Mouse (Mus musculus): ENCODE results near the gene Cbx8.
A peak's percentile ranks its signal among the peaks of the same experiment; 100 is the strongest.

The Cbx8 gene

GRCm38 (mm10) chr11:119034635-119035034 lies 6.1 kb downstream of the Cbx8 start:
- no peak for DNase-seq (ENCODE audit: low spot score in 2 of 2)

- DNase-seq (ENCODE audit: low spot score in 2 of 2), result peak; percentile 64 to 78
Measured at GRCm38 (mm10) chr11:119033874-119034558, 6.8 kb downstream of the Cbx8 start.

GRCm38 (mm10) chr11:119026203-119026602 lies 14.6 kb downstream of the Cbx8 start:
- DNase-seq (ENCODE audit: low spot score in 2 of 2), result no peak

- no peak for DNase-seq (ENCODE audit: low spot score in 2 of 2)
Measured at GRCm38 (mm10) chr11:119024260-119024659, 16.5 kb downstream of the Cbx8 start.

- no peak for DNase-seq (ENCODE audit: low spot score in 2 of 2)
Measured at GRCm38 (mm10) chr11:119023616-119023980, 17.2 kb downstream of the Cbx8 start.

- peak; percentile 50 to 63 for DNase-seq (ENCODE audit: low spot score in 2 of 2)
Measured at GRCm38 (mm10) chr11:119022895-119023615, 17.7 kb downstream of the Cbx8 start, which contains the start of gene Cbx2. Gene Cbx2, plus strand, starts transcription at chr11:119022962.

- no peak for DNase-seq (ENCODE audit: low spot score in 2 of 2)
Measured at GRCm38 (mm10) chr11:119022068-119022894, 18.5 kb downstream of the Cbx8 start.

- no peak for DNase-seq (ENCODE audit: low spot score in 2 of 2)
Measured at GRCm38 (mm10) chr11:119021180-119021579, 19.6 kb downstream of the Cbx8 start.

GRCm38 (mm10) chr11:119017506-119017905 lies 23.3 kb downstream of the Cbx8 start:
- DNase-seq (ENCODE audit: low spot score in 2 of 2), result no peak

- DNase-seq (ENCODE audit: low spot score in 2 of 2), result no peak
Measured at GRCm38 (mm10) chr11:119014455-119014854, 26.3 kb downstream of the Cbx8 start.

GRCm38 (mm10) chr11:119007461-119008456 lies 33.0 kb downstream of the Cbx8 start:
- no peak for DNase-seq (ENCODE audit: low spot score in 2 of 2)

GRCm38 (mm10) chr11:119006462-119006861 lies 34.3 kb downstream of the Cbx8 start:
- no peak for DNase-seq (ENCODE audit: low spot score in 2 of 2)

GRCm38 (mm10) chr11:119005547-119006275 lies 35.1 kb downstream of the Cbx8 start:
- no peak for DNase-seq (ENCODE audit: low spot score in 2 of 2)

GRCm38 (mm10) chr11:119001493-119002128 lies 39.2 kb downstream of the Cbx8 start:
- no peak for DNase-seq (ENCODE audit: low spot score in 2 of 2)

- no peak for DNase-seq (ENCODE audit: low spot score in 2 of 2)
Measured at GRCm38 (mm10) chr11:119000877-119001276, 39.9 kb downstream of the Cbx8 start.

GRCm38 (mm10) chr11:118999361-118999804 lies 41.4 kb downstream of the Cbx8 start:
- DNase-seq (ENCODE audit: low spot score in 2 of 2), result no peak

GRCm38 (mm10) chr11:118998540-118999265 lies 42.1 kb downstream of the Cbx8 start:
- DNase-seq (ENCODE audit: low spot score in 2 of 2), result peak in 1 of 2 experiments; percentile 70

- DNase-seq (ENCODE audit: low spot score in 2 of 2), result no peak
Measured at GRCm38 (mm10) chr11:118997182-118997581, 43.6 kb downstream of the Cbx8 start.

- no peak for DNase-seq (ENCODE audit: low spot score in 2 of 2)
Measured at GRCm38 (mm10) chr11:118995448-118995847, 45.3 kb downstream of the Cbx8 start.
